Mouse (Mus musculus) forebrain, embryonic 10.5 days (tissue): ENCODE results near the gene Fam124a. TPM values are rescaled to one million over a fixed set of nuclear protein-coding genes. Genes with fewer than 3 reads are reported as not detected.

ENCODE experiments used
- DNase-seq: peaks from one replicate; pipeline ENCODE4 v3.0.0-alpha.2; 2017; ENCODE audit warnings: low spot score; ENCODE audit errors: extremely low spot score
- H3K27ac ChIP-seq: fragments of 300-500 bp; sonication (generic); 2 replicates; pipeline ENCODE4 v1.5.1; 2016; ENCODE audit warnings: mild to moderate bottlenecking
- H3K27me3 ChIP-seq: fragments of 300-500 bp; sonication (generic); 2 replicates; pipeline ENCODE4 v1.6.1; 2016; ENCODE audit warnings: mild to moderate bottlenecking; ENCODE audit not compliant: poor library complexity, severe bottlenecking
- H3K36me3 ChIP-seq: fragments of 300-500 bp; sonication (generic); replicated peaks from 2 replicates; pipeline ENCODE4 v1.6.1; 2016; ENCODE audit warnings: mild to moderate bottlenecking, moderate library complexity
- H3K4me1 ChIP-seq: fragments of 300-500 bp; sonication (generic); 2 replicates; pipeline ENCODE4 v1.6.1; 2016
- H3K4me3 ChIP-seq: fragments of 300-500 bp; sonication (generic); 2 replicates; pipeline ENCODE4 v1.5.1; 2016; ENCODE audit warnings: mild to moderate bottlenecking, moderate library complexity
- H3K9me3 ChIP-seq: fragments of 300-500 bp; sonication (generic); 2 replicates; pipeline ENCODE4 v1.6.1; 2016; ENCODE audit warnings: mild to moderate bottlenecking, moderate library complexity
- WGBS: fragments of 180-500 bp; shearing (Covaris S2); methylation state at CpG from one replicate; pipeline ENCODE4 v1.1.7; 2016; 5-methylcytosine and 5-hydroxymethylcytosine counted together
- polyA plus RNA-seq: library from polyadenylated mRNA; unstranded; fragments of >200 nt; fragmentation: Nextera tagmentation; extraction: Ambion mirVana; gene quantifications from 2 replicates; pipeline ENCODE4 v1.2.1, GENCODE M21; 2016

Gene Fam124a
- 4.3 and 4.5 TPM in 2 replicates for polyA plus RNA-seq

GRCm38 (mm10) chr14:62555309-62555829 lies at the start of gene Fam124a:
Gene Fam124a (plus strand): TSS chr14:62555737.
- under 1% methylated on average over 51 of the region's 51 CpGs for WGBS
- Histone ChIP-seq H3K27ac (peak within 1 kb of the TSS; percentile 89), H3K9me3 (no peaks in the 10 kb centered on the region), H3K36me3 (no peaks in the 10 kb centered on the region), H3K4me1 (peaks cover 25% of the 10 kb centered on the region), H3K4me3 (peak within 1 kb of the TSS; percentile 75), H3K27me3 (peaks cover 63% of the 10 kb centered on the region)
- peak; percentile 71 for DNase-seq

- Histone ChIP-seq H3K4me3 (no peak overlapping the region), H3K27ac (no peak overlapping the region), H3K36me3 (no peaks in the 10 kb centered on the region), H3K27me3 (no peaks in the 10 kb centered on the region), H3K9me3 (no peaks in the 10 kb centered on the region), H3K4me1 (0 out of 2 replicates have a peak, but pooled peaks cover 5% of the 10 kb centered on the region)
- WGBS = 87% methylated on average over 3 of the region's 3 CpGs
- DNase-seq = no peak
Observed at GRCm38 (mm10) chr14:62506261-62506660, 49.3 kb upstream of the Fam124a start.

- no peaks in the 10 kb centered on the region for H3K9me3 ChIP-seq
- peaks cover 21% of the 10 kb centered on the region for H3K4me1 ChIP-seq
- no peak for DNase-seq
- H3K27me3 ChIP-seq = no peaks in the 10 kb centered on the region
- 83% methylated on average over 3 of the region's 3 CpGs for WGBS
- no peak overlapping the region for H3K27ac ChIP-seq
- H3K4me3 ChIP-seq = no peak overlapping the region
- H3K36me3 ChIP-seq = no peaks in the 10 kb centered on the region
Observed at GRCm38 (mm10) chr14:62509350-62509749, 46.2 kb upstream of the Fam124a start.

- DNase-seq = no peak
Observed at GRCm38 (mm10) chr14:62512845-62513244, 42.7 kb upstream of the Fam124a start.

GRCm38 (mm10) chr14:62530951-62531350 lies 24.6 kb upstream of the Fam124a start:
- Histone ChIP-seq H3K27me3 (no peaks in the 10 kb centered on the region), H3K4me1 (no peaks in the 10 kb centered on the region), H3K27ac (no peak overlapping the region), H3K36me3 (no peaks in the 10 kb centered on the region), H3K4me3 (no peak overlapping the region), H3K9me3 (no peaks in the 10 kb centered on the region)
- no peak for DNase-seq
- WGBS = 78% methylated on average over 2 of the region's 2 CpGs

More at GRCm38 (mm10) chr14:62512845-62513244, 42.7 kb upstream of the Fam124a start:
- WGBS = 53% methylated on average over 1 of the region's 1 CpGs
- Histone ChIP-seq H3K27me3 (no peaks in the 10 kb centered on the region), H3K4me3 (no peak overlapping the region), H3K36me3 (no peaks in the 10 kb centered on the region), H3K27ac (no peak overlapping the region), H3K4me1 (peaks cover 21% of the 10 kb centered on the region), H3K9me3 (no peaks in the 10 kb centered on the region)

- no peak overlapping the region for H3K27ac ChIP-seq
- H3K4me1 ChIP-seq = no peaks in the 10 kb centered on the region
- DNase-seq = no peak
- 70% methylated on average over 5 of the region's 5 CpGs for WGBS
- no peaks in the 10 kb centered on the region for H3K9me3 ChIP-seq
- H3K36me3 ChIP-seq = no peaks in the 10 kb centered on the region
- no peak overlapping the region for H3K4me3 ChIP-seq
- H3K27me3 ChIP-seq = no peaks in the 10 kb centered on the region
Observed at GRCm38 (mm10) chr14:62536127-62536526, 19.4 kb upstream of the Fam124a start.

- Histone ChIP-seq H3K27me3 (no peaks in the 10 kb centered on the region), H3K4me1 (no peaks in the 10 kb centered on the region), H3K27ac (no peak overlapping the region), H3K4me3 (no peak overlapping the region), H3K9me3 (no peaks in the 10 kb centered on the region), H3K36me3 (no peaks in the 10 kb centered on the region)
- DNase-seq = no peak
- 88% methylated on average over 5 of the region's 5 CpGs for WGBS
Observed at GRCm38 (mm10) chr14:62536988-62537387, 18.5 kb upstream of the Fam124a start.

GRCm38 (mm10) chr14:62539834-62540233 lies 15.7 kb upstream of the Fam124a start:
- 89% methylated on average over 3 of the region's 3 CpGs for WGBS
- Histone ChIP-seq H3K9me3 (no peaks in the 10 kb centered on the region), H3K36me3 (no peaks in the 10 kb centered on the region), H3K27me3 (no peaks in the 10 kb centered on the region), H3K4me1 (no peaks in the 10 kb centered on the region), H3K27ac (no peak overlapping the region), H3K4me3 (no peak overlapping the region)
- DNase-seq = no peak

- no peak for DNase-seq
- H3K9me3 ChIP-seq = no peaks in the 10 kb centered on the region
- H3K36me3 ChIP-seq = no peaks in the 10 kb centered on the region
- no peaks in the 10 kb centered on the region for H3K4me1 ChIP-seq
- no peak overlapping the region for H3K27ac ChIP-seq
- H3K27me3 ChIP-seq = no peaks in the 10 kb centered on the region
- no peak overlapping the region for H3K4me3 ChIP-seq
- 84% methylated on average over 1 of the region's 1 CpGs for WGBS
Observed at GRCm38 (mm10) chr14:62541751-62542150, 13.8 kb upstream of the Fam124a start.

- no peaks in the 10 kb centered on the region for H3K36me3 ChIP-seq
- H3K9me3 ChIP-seq = no peaks in the 10 kb centered on the region
- WGBS = 91% methylated on average over 6 of the region's 6 CpGs
- no peak overlapping the region for H3K27ac ChIP-seq
- H3K4me3 ChIP-seq = no peak overlapping the region
- no peak for DNase-seq
- H3K27me3 ChIP-seq = no peaks in the 10 kb centered on the region
- H3K4me1 ChIP-seq = no peaks in the 10 kb centered on the region; the same call in 1 of the 2 replicates
Observed at GRCm38 (mm10) chr14:62546296-62546695, 9.2 kb upstream of the Fam124a start.

- Histone ChIP-seq H3K4me3 (no peak overlapping the region), H3K4me1 (no peaks in the 10 kb centered on the region; the same call in 1 of the 2 replicates), H3K27ac (no peak overlapping the region), H3K27me3 (no peaks in the 10 kb centered on the region), H3K9me3 (no peaks in the 10 kb centered on the region), H3K36me3 (no peaks in the 10 kb centered on the region)
- 75% methylated on average over 4 of the region's 4 CpGs for whole genome bisulfite sequencing
- no peak for DNase-seq
Observed at GRCm38 (mm10) chr14:62546746-62547145, 8.8 kb upstream of the Fam124a start.

GRCm38 (mm10) chr14:62550121-62550520 lies 5.4 kb upstream of the Fam124a start:
- Histone ChIP-seq H3K27ac (no peak overlapping the region), H3K4me1 (peaks cover 4% of the 10 kb centered on the region), H3K9me3 (no peaks in the 10 kb centered on the region), H3K36me3 (no peaks in the 10 kb centered on the region), H3K27me3 (peaks cover 26% of the 10 kb centered on the region), H3K4me3 (no peak overlapping the region)
- 57% methylated on average over 4 of the region's 4 CpGs for WGBS
- no peak for DNase-seq

- Histone ChIP-seq H3K9me3 (no peaks in the 10 kb centered on the region), H3K36me3 (no peaks in the 10 kb centered on the region), H3K4me3 (no peak overlapping the region), H3K27me3 (peaks cover 53% of the 10 kb centered on the region), H3K27ac (no peak overlapping the region), H3K4me1 (peaks cover 25% of the 10 kb centered on the region)
- WGBS = 93% methylated on average over 4 of the region's 4 CpGs
- no peak for DNase-seq
Observed at GRCm38 (mm10) chr14:62552771-62553170, 2.8 kb upstream of the Fam124a start.

GRCm38 (mm10) chr14:62553786-62554185 lies 1.8 kb upstream of the Fam124a start:
- DNase-seq = no peak
- H3K27me3 ChIP-seq = peaks cover 58% of the 10 kb centered on the region
- H3K4me3 ChIP-seq = no peak overlapping the region
- H3K27ac ChIP-seq = no peak overlapping the region
- peaks cover 25% of the 10 kb centered on the region for H3K4me1 ChIP-seq
- no peaks in the 10 kb centered on the region for H3K9me3 ChIP-seq
- H3K36me3 ChIP-seq = no peaks in the 10 kb centered on the region
- 82% methylated on average over 5 of the region's 5 CpGs for WGBS
